21 mouse cellular contexts compared by ENCODE assay signal in genomic region chr2:163546623-163547318, GRCm38 (mm10). TPM values are rescaled to one million over a fixed set of nuclear protein-coding genes. Genes with fewer than 3 reads are reported as not detected.
DNase-seq lines count a peak whose midpoint lies in the region; ATAC-seq and TF ChIP-seq lines count a peak whose summit lies in the region.
"Had no signal": no experiment of that assay in that cellular context is flagged by ENCODE, and none has a peak within 500 bp of the region (broad histone marks: within the 10 kb centered on the region; RNA-seq: fewer than 3 reads in every experiment).

No protein-coding gene starts in this region.

- intact Hi-C loops in left cerebral cortex, postnatal 36 days (cut with DNase I): no loop called here

- H3K27ac ChIP-seq in kidney, adult 2 months (ENCODE audit: insufficient read depth, low read depth, low read length): peak overlapping the region; percentile 99
- no peak overlapping the region for H3K27ac ChIP-seq in liver, embryonic 14.5 days
- H3K27ac ChIP-seq: embryonic facial prominence, embryonic 15.5 days; forebrain, embryonic 13.5 days; heart, embryonic 15.5 days; hindbrain, embryonic 12.5 days; limb, embryonic 15.5 days; midbrain, embryonic 13.5 days had no signal

- H3K9ac ChIP-seq in liver, embryonic 14.5 days (replicated peaks): no peak overlapping the region
- H3K9ac ChIP-seq: embryonic facial prominence, embryonic 15.5 days; forebrain, embryonic 13.5 days; heart, embryonic 15.5 days; hindbrain, embryonic 12.5 days; limb, embryonic 15.5 days; midbrain, embryonic 13.5 days had no signal

- no peak overlapping the region for H3K4me2 ChIP-seq in liver, embryonic 14.5 days (ENCODE audit: low read depth)
- H3K4me2 ChIP-seq: embryonic facial prominence, embryonic 15.5 days; forebrain, embryonic 13.5 days; heart, embryonic 15.5 days; hindbrain, embryonic 12.5 days; limb, embryonic 15.5 days; midbrain, embryonic 13.5 days had no signal

- no peak for TF ChIP-seq EP300 in liver, embryonic 14.5 days (IDR thresholded peaks at IDR 0.05; ENCODE audit: low read depth)

- 52% methylated on average over 14 of the region's 14 CpGs for WGBS in kidney, adult 2 months
- WGBS in liver, embryonic 14.5 days (ENCODE audit: insufficient replicate concordance): 47% methylated on average over 14 of the region's 14 CpGs

- peak overlapping the region; percentile 59 for H3K4me3 ChIP-seq in kidney, adult 2 months (ENCODE audit: insufficient read depth, low read depth, low read length)
- H3K4me3 ChIP-seq in liver, embryonic 14.5 days (ENCODE audit: insufficient read depth in 1 of 2, low read depth in 2 of 2, low read length in 2 of 2): peak overlapping the region; percentile 47 to 61
- H3K4me3 ChIP-seq: embryonic facial prominence, embryonic 15.5 days; forebrain, embryonic 13.5 days; heart, embryonic 15.5 days; hindbrain, embryonic 12.5 days; limb, embryonic 15.5 days; midbrain, embryonic 13.5 days had no signal

- TF ChIP-seq POLR2A in kidney, adult 2 months (IDR thresholded peaks at IDR 0.05; ENCODE audit: low read depth, low read length): peak; percentile 70

- peak; percentile 93 for DNase-seq in kidney, adult 2 months
- DNase-seq in kidney, postnatal 14 days: peak; percentile 85
- DNase-seq in liver, embryonic 14.5 days (ENCODE audit: low read depth in 3 of 3, low spot score in 3 of 3): no peak
- DNase-seq in yolk sac, embryonic 10.5 days (ENCODE audit: low spot score): peak; percentile 89
- no peak for DNase-seq in left cerebral cortex, postnatal 36 days (ENCODE audit: low spot score in 2 of 2)
- no peak for DNase-seq in frontal cortex, postnatal 14 days (ENCODE audit: low spot score in 2 of 2)
- DNase-seq: cerebellum, adult 9-10 months; heart, adult 11 months; lung, postnatal 36 days had no signal

- ATAC-seq in liver, embryonic 14.5 days (ENCODE audit: insufficient read depth): peak; percentile 78
- ATAC-seq in cerebellum, adult (ENCODE audit: insufficient number of reproducible peaks, low FRiP score, low TSS enrichment): no peak
- ATAC-seq: forebrain, embryonic 13.5 days; midbrain, embryonic 13.5 days had no signal

- no peaks in the 10 kb centered on the region for H3K27me3 ChIP-seq in kidney, adult 2 months (replicated peaks; ENCODE audit: control insufficient read depth, insufficient read depth, low read length)
- no peaks in the 10 kb centered on the region for H3K27me3 ChIP-seq in liver, embryonic 14.5 days (ENCODE audit: control insufficient read depth, insufficient read depth, low read length)
- H3K27me3 ChIP-seq: embryonic facial prominence, embryonic 15.5 days; forebrain, embryonic 13.5 days; hindbrain, embryonic 12.5 days; limb, embryonic 15.5 days; midbrain, embryonic 13.5 days had no signal

- peaks cover 2% of the 10 kb centered on the region; the same call in 1 of the 2 replicates for H3K4me1 ChIP-seq in kidney, adult 2 months (ENCODE audit: control insufficient read depth, insufficient read depth, low read length)
- peaks cover 0 to 8% of the 10 kb centered on the region in 2 experiments; a peak in 2 of 4 replicates for H3K4me1 ChIP-seq in liver, embryonic 14.5 days (replicated peaks; ENCODE audit: control insufficient read depth in 2 of 2, insufficient read depth in 2 of 2, low read length in 1 of 2)
- H3K4me1 ChIP-seq: embryonic facial prominence, embryonic 15.5 days; heart, embryonic 15.5 days; hindbrain, embryonic 12.5 days; midbrain, embryonic 13.5 days had no signal

- H3K36me3 ChIP-seq in kidney, adult 2 months (ENCODE audit: control insufficient read depth, insufficient read depth, low read length): no peaks in the 10 kb centered on the region; the same call in 1 of the 2 replicates
- H3K36me3 ChIP-seq in liver, embryonic 14.5 days (replicated peaks; ENCODE audit: control insufficient read depth, insufficient read depth, low read depth): no peaks in the 10 kb centered on the region
- H3K36me3 ChIP-seq: embryonic facial prominence, embryonic 15.5 days; G1E; heart, embryonic 15.5 days; hindbrain, embryonic 12.5 days; limb, embryonic 15.5 days; midbrain, embryonic 13.5 days had no signal

- TF ChIP-seq CTCF in kidney, adult 2 months (conservative IDR thresholded peaks at IDR 0.05; ENCODE audit: insufficient read depth, insufficient read length, low read depth, low read length): no peak
- TF ChIP-seq CTCF in liver, embryonic 14.5 days (IDR thresholded peaks at IDR 0.05; ENCODE audit: low read depth): no peak

- H3K9me3 ChIP-seq in liver, embryonic 14.5 days (ENCODE audit: control insufficient read depth, low read length): no peaks in the 10 kb centered on the region
- H3K9me3 ChIP-seq: embryonic facial prominence, embryonic 15.5 days; forebrain, embryonic 13.5 days; G1E; heart, embryonic 15.5 days; hindbrain, embryonic 12.5 days; limb, embryonic 15.5 days; midbrain, embryonic 13.5 days had no signal

RNA-seq across cellular contexts. Expression of gene Hnf4a, which starts 40.2 kb away (rescaled TPM):
- 354 and 376 TPM in 2 replicates for polyA plus RNA-seq in kidney, adult 2 months (2012; rRNA removed)
- polyA plus RNA-seq in liver, embryonic 14.5 days (2012; rRNA removed): 22.9 and 23.2 TPM in 2 replicates
- 10.6 and 11.6 TPM in 2 replicates for polyA plus RNA-seq in liver, embryonic 14.5 days (2014; fragmentation: Nextera tagmentation; extraction: Ambion mirVana)
- not detected for total RNA-seq in left cerebral cortex, postnatal 36 days (2021)
- total RNA-seq: left cerebral cortex, adult 18-20 months had no signal
- polyA plus RNA-seq: embryonic facial prominence, embryonic 15.5 days; forebrain, embryonic 13.5 days; heart, embryonic 15.5 days; hindbrain, embryonic 12.5 days; midbrain, embryonic 13.5 days had no signal

RNA-seq across cellular contexts. Expression of gene R3hdml, which starts 54.7 kb away (rescaled TPM):
- polyA plus RNA-seq in kidney, adult 2 months (2012; rRNA removed): 3.6 and 4.6 TPM in 2 replicates
- polyA plus RNA-seq in liver, embryonic 14.5 days (2012; rRNA removed): not detected in 2 replicates
- not detected in 2 replicates for polyA plus RNA-seq in liver, embryonic 14.5 days (2014; fragmentation: Nextera tagmentation; extraction: Ambion mirVana)
- not detected for total RNA-seq in left cerebral cortex, postnatal 36 days (2021)
- total RNA-seq: adrenal gland, adult 18-20 months; G1E; gastrocnemius, adult 18-20 months; left cerebral cortex, adult 18-20 months had no signal
- polyA plus RNA-seq: brain, embryonic 14.5 days; forebrain, embryonic 13.5 days; G1E; heart, embryonic 15.5 days; hindbrain, embryonic 12.5 days; midbrain, embryonic 13.5 days had no signal

RNA-seq across cellular contexts. Expression of gene Ttpal, which starts 55.3 kb away (rescaled TPM):
- 11.3 and 12.0 TPM in 2 replicates for polyA plus RNA-seq in kidney, adult 2 months (2012; rRNA removed)
- polyA plus RNA-seq in liver, embryonic 14.5 days (2012; rRNA removed): 3.4 and 5.3 TPM in 2 replicates
- 10.0 and 11.5 TPM in 2 replicates for polyA plus RNA-seq in liver, embryonic 14.5 days (2014; fragmentation: Nextera tagmentation; extraction: Ambion mirVana)
- 10 to 100 TPM; 63.0 to 70.7 TPM for total RNA-seq in left cerebral cortex, postnatal 36 days (2021)

Comparison
In these comparisons a context has a peak if more than half of its experiments do, and no peak if none do; other contexts are left out.
1. DNase-seq: peak in kidney, adult 2 months (single experiment), kidney, postnatal 14 days (single experiment) and yolk sac, embryonic 10.5 days (single experiment); none in liver, embryonic 14.5 days (0 of 3), left cerebral cortex, postnatal 36 days (0 of 2) and frontal cortex, postnatal 14 days (0 of 2).
2. RNA of gene Hnf4a, which starts 40.2 kb away (polyA plus RNA-seq): 354 to 376 TPM in kidney, adult 2 months; 10.6 to 23.2 TPM in liver, embryonic 14.5 days; every median in the first group is over 10 times any median in the second.